ENCODE assay signal across 14 mouse cellular contexts in genomic region chr16:34568831-34569230, GRCm38 (mm10).
"Had no signal": no experiment of that assay in that cellular context is flagged by ENCODE, and none has a peak within 500 bp of the region (broad histone marks: within the 10 kb centered on the region; RNA-seq: fewer than 3 reads in every experiment).

No protein-coding gene starts in this region.

- H3K27me3 ChIP-seq: limb, embryonic 13.5 days; midbrain, embryonic 12.5 days had no signal

- DNase-seq: kidney, adult 2 months; kidney, postnatal 25 days; liver, embryonic 13.5 days; lung, embryonic 14.5 days; thymus, postnatal 25 days had no signal

- H3K36me3 ChIP-seq: liver, embryonic 13.5 days; midbrain, embryonic 12.5 days had no signal

- ATAC-seq: intestine, postnatal 0 days; lung, postnatal 0 days; midbrain, embryonic 16.5 days had no signal

- H3K9me3 ChIP-seq: limb, embryonic 10.5 days; limb, embryonic 13.5 days; liver, embryonic 13.5 days; midbrain, embryonic 12.5 days had no signal

- H3K4me3 ChIP-seq: limb, embryonic 10.5 days; limb, embryonic 13.5 days; liver, embryonic 13.5 days; midbrain, embryonic 12.5 days had no signal

- H3K9ac ChIP-seq: limb, embryonic 13.5 days; liver, embryonic 13.5 days; lung, embryonic 14.5 days; midbrain, embryonic 12.5 days had no signal

- H3K27ac ChIP-seq: kidney, postnatal 0 days; limb, embryonic 10.5 days; limb, embryonic 13.5 days; liver, embryonic 13.5 days; macrophage; midbrain, embryonic 12.5 days; stomach, postnatal 0 days had no signal

- H3K4me2 ChIP-seq: limb, embryonic 13.5 days; liver, embryonic 13.5 days; lung, embryonic 14.5 days; midbrain, embryonic 12.5 days had no signal
